Comparison of ENCODE assay signal across 8 mouse cellular contexts in the genomic region with DNA sequence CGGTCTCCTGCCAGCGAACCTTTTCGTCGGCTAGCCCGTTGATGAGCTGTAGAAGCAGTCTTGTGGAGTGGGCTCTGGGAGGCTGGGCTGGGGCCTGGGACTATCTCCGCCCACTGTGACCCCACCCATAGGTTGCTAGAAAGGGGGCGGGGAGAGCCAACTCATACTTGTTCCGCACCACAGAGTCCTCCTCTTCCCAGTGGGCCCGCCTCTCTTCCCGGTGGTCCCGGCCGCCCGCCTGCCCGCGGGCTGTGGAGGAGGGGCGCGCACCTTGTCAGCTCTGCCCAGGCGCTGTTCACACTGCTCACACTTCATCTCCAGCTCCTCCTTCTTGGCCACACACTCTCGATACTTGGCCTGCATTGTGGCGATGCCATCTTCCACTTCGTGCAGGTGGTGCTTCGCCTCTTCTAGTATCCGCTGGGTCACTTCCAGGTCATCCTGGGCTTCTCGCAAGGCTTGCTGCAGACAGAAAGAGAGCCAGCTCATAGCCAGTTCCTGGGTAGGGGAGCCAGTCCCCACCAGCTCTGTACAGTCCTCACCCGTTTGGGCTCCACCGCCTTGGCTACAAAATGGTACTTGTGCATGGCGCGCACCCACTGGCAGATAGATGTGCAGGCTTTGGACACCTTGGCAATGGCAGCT. TPM values are rescaled to one million over a fixed set of nuclear protein-coding genes. Genes with fewer than 3 reads are reported as not detected.
A peak's percentile ranks its signal among the peaks of the same experiment; 100 is the strongest.
DNase-seq lines count a peak whose midpoint lies in the region; ATAC-seq and TF ChIP-seq lines count a peak whose summit lies in the region.

No protein-coding gene starts in this region.

- H3K9me3 ChIP-seq in hindbrain, embryonic 10.5 days = no peaks in the 10 kb centered on the region

- peak overlapping the region; percentile 42 for H3K4me3 ChIP-seq in hindbrain, embryonic 10.5 days
- peak overlapping the region; percentile 16; the same call in 1 of the 2 replicates for H3K4me3 ChIP-seq in left cerebral cortex, adult 2 months

- TF ChIP-seq CTCF in left cerebral cortex, adult 2 months (IDR thresholded peaks at IDR 0.05) = no peak

- 16% methylated on average over 28 of the region's 28 CpGs for WGBS in hindbrain, embryonic 10.5 days

- no peaks in the 10 kb centered on the region for H3K36me3 ChIP-seq in hindbrain, embryonic 10.5 days

- no peak for ATAC-seq in frontal cortex, adult (ENCODE audit: low TSS enrichment)

- peak; percentile 49 to 55 for DNase-seq in frontal cortex, postnatal 10 days (ENCODE audit: low spot score in 2 of 2)
- peak; percentile 90 for DNase-seq in embryo, embryonic 10.5 days (ENCODE audit: low spot score)
- peak; percentile 81 for DNase-seq in hindbrain, embryonic 10.5 days (ENCODE audit: low spot score)
- DNase-seq in left cerebral cortex, adult 2 months (ENCODE audit: extremely low spot score in 1 of 2, low spot score in 2 of 2) = peak; percentile 32 to 63
- peak; percentile 23 for DNase-seq in lung, postnatal 36 days
- peak; percentile 48 for DNase-seq in right cerebral cortex, postnatal 14 days
- no peak for DNase-seq in T-cell, adult 2 months (ENCODE audit: low spot score)

- peaks cover 31% of the 10 kb centered on the region for H3K4me1 ChIP-seq in hindbrain, embryonic 10.5 days (replicated peaks)

- intact Hi-C loops in left cerebral cortex, adult 2 months (cut with DNase I) = loop anchor here (2.0 kb wide), 1 partner anchor 67 kb away; a partner anchor contains a TSS

- H3K27me3 ChIP-seq in hindbrain, embryonic 10.5 days (ENCODE audit: insufficient read depth, poor library complexity, severe bottlenecking) = peaks cover 8% of the 10 kb centered on the region

- H3K27ac ChIP-seq in hindbrain, embryonic 10.5 days = peak overlapping the region; percentile 80
- peak overlapping the region; percentile 93 for H3K27ac ChIP-seq in left cerebral cortex, adult 2 months

RNA-seq across cellular contexts. Expression of a gene that starts 18.3 kb away (rescaled TPM):
- polyA plus RNA-seq in hindbrain, embryonic 10.5 days (2016; fragmentation: Nextera tagmentation; extraction: Ambion mirVana) = 121 and 137 TPM in 2 replicates
- 100 to 1,000 TPM; 142 to 146 TPM for total RNA-seq in left cerebral cortex, adult 2 months (2021)

RNA-seq across cellular contexts. Expression of a gene that starts 18.5 kb away (rescaled TPM):
- polyA plus RNA-seq in hindbrain, embryonic 10.5 days (2016; fragmentation: Nextera tagmentation; extraction: Ambion mirVana) = 12.7 and 13.1 TPM in 2 replicates
- total RNA-seq in left cerebral cortex, adult 2 months (2021) = 1 to 10 TPM; 3.3 to 4.3 TPM

RNA-seq across cellular contexts. Expression of a gene that starts 51.9 kb away (rescaled TPM):
- 0.78 and 0.91 TPM in 2 replicates for polyA plus RNA-seq in hindbrain, embryonic 10.5 days (2016; fragmentation: Nextera tagmentation; extraction: Ambion mirVana)
- 1 to 10 TPM; 5.4 to 6.1 TPM for total RNA-seq in left cerebral cortex, adult 2 months (2021)

RNA-seq across cellular contexts. Expression of a gene that starts 52.8 kb away (rescaled TPM):
- polyA plus RNA-seq in hindbrain, embryonic 10.5 days (2016; fragmentation: Nextera tagmentation; extraction: Ambion mirVana) = 432 and 459 TPM in 2 replicates
- total RNA-seq in left cerebral cortex, adult 2 months (2021) = 100 to 1,000 TPM; 387 to 407 TPM

RNA-seq across cellular contexts. Expression of a gene that starts 54.1 kb away (rescaled TPM):
- polyA plus RNA-seq in hindbrain, embryonic 10.5 days (2016; fragmentation: Nextera tagmentation; extraction: Ambion mirVana) = 6.2 and 7.1 TPM in 2 replicates
- total RNA-seq in left cerebral cortex, adult 2 months (2021) = 1 to 10 TPM; 4.6 to 5.8 TPM
